In the genomic region with DNA sequence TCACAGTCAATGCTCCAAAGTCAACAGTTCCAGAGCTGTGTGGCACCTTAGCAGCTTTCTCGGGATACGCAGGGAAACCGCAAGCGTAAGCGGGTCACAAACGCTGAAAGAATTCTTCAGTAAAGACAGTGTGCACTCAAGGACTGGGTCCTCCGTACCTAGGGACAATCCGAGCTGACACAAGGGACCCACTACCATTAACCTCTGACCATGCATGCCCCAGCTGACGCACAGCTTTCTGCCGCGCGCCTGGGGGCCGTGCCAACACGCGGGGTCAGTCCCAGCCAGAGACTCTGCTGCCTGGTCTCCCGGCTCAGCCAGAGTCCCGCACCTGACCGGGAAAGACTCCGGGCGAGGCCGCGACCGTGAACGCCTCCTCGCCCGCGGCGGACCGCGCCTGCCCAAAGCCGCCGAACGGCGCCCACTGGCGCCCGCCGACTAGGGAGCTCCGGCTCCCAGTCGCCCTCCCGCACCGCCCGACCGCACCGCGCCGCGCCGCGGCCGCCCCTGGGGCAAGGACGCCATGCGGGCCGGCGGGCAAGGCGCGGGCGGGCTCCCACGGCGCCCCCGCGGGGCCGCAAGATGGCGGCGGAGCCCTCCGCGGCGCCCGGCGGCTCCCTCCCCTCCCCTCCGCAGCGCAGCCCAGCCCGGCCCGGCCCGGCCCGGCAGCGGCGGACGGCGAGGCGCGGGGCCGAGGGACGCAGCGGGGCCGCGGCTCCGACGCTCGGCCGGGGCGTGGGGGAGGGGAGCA, we compare ENCODE assay signal across 8 mouse cellular contexts. TPM values are rescaled to one million over a fixed set of nuclear protein-coding genes. Genes with fewer than 3 reads are reported as not detected.
DNase-seq lines count a peak whose midpoint lies in the region; ATAC-seq and TF ChIP-seq lines count a peak whose summit lies in the region.

No protein-coding gene starts in this region.

- DNase-seq in ovary, postnatal 10 days (ENCODE audit: low spot score): peak; percentile 15
- DNase-seq in ovary, adult 18-20 months (ENCODE audit: low spot score): no peak
- DNase-seq in embryo, embryonic 11.5 days (ENCODE audit: low read depth, low spot score): peak; percentile 22
- DNase-seq in heart, adult 18-20 months: peak; percentile 40 to 55
- peak; percentile 55 for DNase-seq in kidney, adult 18-20 months
- DNase-seq in liver: peak; percentile 68
- DNase-seq in naive thymus-derived CD4-positive, alpha-beta T cell, adult 2 months (ENCODE audit: low read depth): peak; percentile 50
- peak; percentile 58 for DNase-seq in stomach, postnatal 0 days (ENCODE audit: low spot score)

- peak overlapping the region; percentile 97 for H3K9ac ChIP-seq in stomach, postnatal 0 days (ENCODE audit: low read length)

- H3K4me1 ChIP-seq in stomach, postnatal 0 days (replicated peaks; ENCODE audit: control insufficient read depth, insufficient read depth): peaks cover 7% of the 10 kb centered on the region; the same call in 1 of the 2 replicates

- WGBS in stomach, postnatal 0 days: under 1% methylated on average over 58 of the region's 91 CpGs

- TF ChIP-seq CTCF in stomach, postnatal 0 days (IDR thresholded peaks at IDR 0.05; ENCODE audit: low read depth): no peak

- peak overlapping the region; percentile 99 for H3K27ac ChIP-seq in stomach, postnatal 0 days (replicated peaks)

- no peaks in the 10 kb centered on the region for H3K9me3 ChIP-seq in stomach, postnatal 0 days (ENCODE audit: control insufficient read depth, low read length)

- TF ChIP-seq EP300 in stomach, postnatal 0 days (optimal IDR thresholded peaks at IDR 0.05): no peak

- peak overlapping the region; percentile 100 for H3K4me3 ChIP-seq in stomach, postnatal 0 days (ENCODE audit: low read depth, low read length)

- peak overlapping the region; percentile 66 for H3K4me2 ChIP-seq in stomach, postnatal 0 days (replicated peaks; ENCODE audit: low read depth)

- H3K27me3 ChIP-seq in stomach, postnatal 0 days (ENCODE audit: control insufficient read depth, insufficient read depth, low read length): no peaks in the 10 kb centered on the region

- no peaks in the 10 kb centered on the region for H3K36me3 ChIP-seq in stomach, postnatal 0 days (ENCODE audit: control insufficient read depth, insufficient read depth, low read length)

- ATAC-seq in stomach, postnatal 0 days (ENCODE audit: low FRiP score, low TSS enrichment): peak; percentile 8

RNA-seq across cellular contexts. Expression of gene Vapa, which starts 0.8 kb away (rescaled TPM):
- total RNA-seq in heart, adult 18-20 months (2021): 10 to 100 TPM; 91.8 to 92.7 TPM
- polyA plus RNA-seq in stomach, postnatal 0 days (2015; fragmentation: Nextera tagmentation; extraction: Ambion mirVana): 203 and 210 TPM in 2 replicates

RNA-seq across cellular contexts. Expression of gene Txndc2, which starts 29.4 kb away (rescaled TPM):
- total RNA-seq in heart, adult 18-20 months (2021): not detected
- polyA plus RNA-seq in stomach, postnatal 0 days (2015; fragmentation: Nextera tagmentation; extraction: Ambion mirVana): not detected in 2 replicates
